Mouse (Mus musculus): ENCODE results near the gene Cacna1i. TPM values are rescaled to one million over a fixed set of nuclear protein-coding genes. Genes with fewer than 3 reads are reported as not detected.

Cacna1i gene
- polyA plus RNA-seq, 1 experiment, result 36.5 TPM

DNA sequence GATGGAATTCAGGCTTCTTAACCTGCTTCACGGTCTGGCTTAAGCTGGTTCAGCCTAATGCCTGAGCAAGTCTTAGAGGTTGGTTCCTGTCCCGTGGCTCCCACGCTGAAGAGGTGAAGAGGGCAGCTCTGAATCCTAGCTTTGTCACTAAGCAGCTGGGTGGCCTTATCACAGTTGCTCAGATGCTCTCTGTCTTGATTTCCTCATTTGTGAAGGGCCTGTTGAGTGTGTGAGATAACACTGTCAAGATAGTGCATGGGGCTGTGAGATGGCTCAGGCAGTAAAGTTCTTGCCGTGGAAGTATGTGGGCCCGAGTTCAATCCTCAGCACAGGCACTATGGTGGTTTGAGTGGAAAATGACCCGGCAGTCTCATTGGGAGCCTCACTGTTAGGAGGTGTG lies 153.2 kb downstream of the Cacna1i start:
- H3K4me1 ChIP-seq (ENCODE audit: control insufficient read depth, insufficient read depth, low read length), result no peaks in the 10 kb centered on the region
- no peak overlapping the region for H3K4me3 ChIP-seq (ENCODE audit: insufficient read depth, low read length)
- H3K27ac ChIP-seq (ENCODE audit: insufficient read depth, low read length), result no peak overlapping the region
- TF ChIP-seq POLR2A (IDR thresholded peaks at IDR 0.05; ENCODE audit: extremely low read depth, insufficient read depth, low read length), result no peak
- TF ChIP-seq CTCF (IDR thresholded peaks at IDR 0.05; ENCODE audit: extremely low read depth, insufficient read depth, low read length), result no peak

DNA sequence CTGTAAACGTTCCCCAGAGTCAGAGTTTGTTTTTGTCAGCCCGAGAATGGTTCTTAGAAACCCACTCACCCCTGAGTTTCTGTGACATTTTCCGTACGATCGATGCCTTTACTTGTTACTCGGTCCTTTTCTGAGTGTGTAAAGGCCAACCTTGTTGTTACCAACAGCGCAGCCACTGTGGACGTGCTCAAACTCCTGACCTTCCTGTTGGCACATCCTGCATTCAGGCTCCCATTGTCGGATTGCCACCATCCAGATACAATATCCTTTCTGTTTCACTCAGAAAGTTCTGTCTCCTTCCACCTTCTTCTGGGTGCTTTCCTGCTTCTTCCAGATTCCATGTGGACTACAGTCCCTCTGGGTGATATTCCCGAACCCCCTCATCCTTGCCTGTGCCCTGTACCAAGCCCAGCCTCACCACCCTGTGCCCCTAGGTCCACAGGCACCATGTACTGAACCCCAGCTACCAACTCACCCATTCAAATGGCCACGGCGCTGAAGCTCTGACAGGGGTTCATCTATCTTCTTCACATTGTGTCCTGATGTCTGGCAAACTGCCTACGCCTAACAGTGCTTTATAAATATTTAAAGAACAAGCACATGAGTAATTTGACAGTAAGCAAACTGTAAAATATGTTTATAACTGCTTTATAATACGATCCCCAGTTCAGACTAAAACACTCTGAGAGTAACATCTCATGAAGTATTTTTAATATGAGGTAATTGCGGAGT lies 159.1 kb downstream of the Cacna1i start:
- Histone ChIP-seq H3K4me3 (ENCODE audit: insufficient read depth, low read length) (no peak overlapping the region), H3K27ac (ENCODE audit: insufficient read depth, low read length) (no peak overlapping the region), H3K4me1 (ENCODE audit: control insufficient read depth, insufficient read depth, low read length) (no peaks in the 10 kb centered on the region)
- TF ChIP-seq POLR2A (IDR thresholded peaks at IDR 0.05; ENCODE audit: extremely low read depth, insufficient read depth, low read length) (no peak), CTCF (IDR thresholded peaks at IDR 0.05; ENCODE audit: extremely low read depth, insufficient read depth, low read length) (no peak)

Other genes starting within 250 kb of the Cacna1i start
- gene Syngr1, start 195.9 kb upstream of the Cacna1i start, polyA plus RNA-seq (2012; rRNA removed), result 354 and 372 TPM in 2 replicates
- 680 and 714 TPM in 2 replicates for gene Rpl3, start 195.4 kb upstream of the Cacna1i start, polyA plus RNA-seq (2012; rRNA removed)
- 33.6 and 33.8 TPM in 2 replicates for gene Tab1, start 154.1 kb upstream of the Cacna1i start, polyA plus RNA-seq (2012; rRNA removed)
- gene Mgat3, start 113.5 kb upstream of the Cacna1i start, polyA plus RNA-seq (2012; rRNA removed), result 79.8 and 86.4 TPM in 2 replicates
- gene Mief1, start 53.2 kb upstream of the Cacna1i start, polyA plus RNA-seq (2012; rRNA removed), result 14.9 and 15.1 TPM in 2 replicates
- not detected in 2 replicates for gene AC140267.1, start 51.4 kb upstream of the Cacna1i start, polyA plus RNA-seq (2012; rRNA removed)
- 178 and 198 TPM in 2 replicates for gene Atf4, start 32.1 kb upstream of the Cacna1i start, polyA plus RNA-seq (2012; rRNA removed)
- gene Rps19bp1, start 22.9 kb upstream of the Cacna1i start, polyA plus RNA-seq (2012; rRNA removed), result 41.5 and 42.3 TPM in 2 replicates